Mouse (Mus musculus) midbrain, embryonic 12.5 days (tissue): ENCODE results near the gene Slc26a10. TPM values are rescaled to one million over a fixed set of nuclear protein-coding genes. Genes with fewer than 3 reads are reported as not detected.

Source experiments
- ATAC-seq: fragments of 200-750 bp; cut with Nextera tagmentation; 2 replicates; pipeline ENCODE4 v1.8.0; 2017; ENCODE audit warnings: low read depth, moderate TSS enrichment, moderate library complexity; ENCODE audit not compliant: low FRiP score
- H3K27ac ChIP-seq: fragments of 300-500 bp; sonication (generic); replicated peaks from 2 replicates; pipeline ENCODE4 v1.5.1; 2016; ENCODE audit warnings: mild to moderate bottlenecking
- H3K27me3 ChIP-seq: fragments of 300-500 bp; sonication (generic); 2 replicates; pipeline ENCODE4 v1.6.1; 2016; ENCODE audit warnings: mild to moderate bottlenecking
- H3K36me3 ChIP-seq: fragments of 300-500 bp; sonication (generic); 2 replicates; pipeline ENCODE4 v1.6.1; 2016
- H3K4me1 ChIP-seq: fragments of 300-500 bp; sonication (generic); 2 replicates; pipeline ENCODE4 v1.6.1; 2016
- H3K4me2 ChIP-seq: fragments of 300-500 bp; sonication (generic); replicated peaks from 2 replicates; pipeline ENCODE4 v1.6.1; 2016; ENCODE audit warnings: mild to moderate bottlenecking, moderate library complexity
- H3K4me3 ChIP-seq: fragments of 300-500 bp; sonication (generic); 2 replicates; pipeline ENCODE4 v1.5.1; 2016; ENCODE audit warnings: mild to moderate bottlenecking
- H3K9ac ChIP-seq: fragments of 300-500 bp; sonication (generic); replicated peaks from 2 replicates; pipeline ENCODE4 v1.6.1; 2016; ENCODE audit warnings: mild to moderate bottlenecking, moderate library complexity
- H3K9me3 ChIP-seq: fragments of 300-500 bp; sonication (generic); 2 replicates; pipeline ENCODE4 v1.6.1; 2016; ENCODE audit warnings: mild to moderate bottlenecking
- WGBS: fragments of 180-500 bp; shearing (Covaris S2); methylation state at CpG from one replicate; pipeline ENCODE4 v1.1.7; 2016; 5-methylcytosine and 5-hydroxymethylcytosine counted together
- polyA plus RNA-seq: library from polyadenylated mRNA; unstranded; fragments of >200 nt; fragmentation: Nextera tagmentation; extraction: Ambion mirVana; gene quantifications from 2 replicates; pipeline ENCODE4 v1.2.1, GENCODE M21; 2016

Gene Slc26a10
- polyA plus RNA-seq, 1 experiment from 2014 or later: 1.1 TPM

DNA sequence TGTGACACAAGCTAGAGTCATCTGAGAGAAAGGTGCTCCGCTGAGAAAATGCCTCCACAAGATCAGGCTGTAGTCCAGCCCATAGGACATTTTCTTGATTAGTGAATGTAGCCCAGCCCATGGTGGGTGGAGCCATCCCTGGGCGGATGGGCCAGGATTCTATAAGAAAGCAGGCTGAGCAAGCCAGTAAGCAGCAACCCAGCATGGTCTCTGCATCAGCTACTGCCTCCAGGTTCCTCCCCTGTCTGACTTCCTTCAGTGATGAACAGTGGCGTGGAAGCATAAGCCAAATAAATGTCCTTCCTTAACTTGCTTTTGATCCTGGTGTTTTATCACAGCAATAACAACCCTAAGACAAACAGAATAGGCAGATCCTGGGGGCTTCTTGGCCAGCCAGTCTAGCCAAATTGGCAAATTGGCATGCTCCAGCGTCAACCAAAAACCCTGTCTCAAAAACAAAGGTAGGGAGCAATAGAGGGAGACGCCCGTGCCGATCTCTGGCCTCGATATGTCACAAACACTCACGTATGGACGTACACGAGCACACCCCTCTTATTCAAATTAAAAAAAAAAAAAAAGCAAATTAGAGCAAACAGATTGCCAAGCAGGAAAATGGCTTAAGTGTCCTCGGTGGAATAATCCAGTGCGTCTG lies 57.5 kb downstream of the Slc26a10 start:
- Histone ChIP-seq H3K27me3 (no peaks in the 10 kb centered on the region), H3K9ac (peak overlapping the region; percentile 46), H3K9me3 (no peaks in the 10 kb centered on the region), H3K4me3 (peak overlapping the region; percentile 27), H3K27ac (peak overlapping the region; percentile 77), H3K4me1 (peaks cover 27% of the 10 kb centered on the region), H3K4me2 (peak overlapping the region; percentile 58), H3K36me3 (peaks cover 17% of the 10 kb centered on the region)
- 0 out of 2 replicates have a peak, but pooled peaks have one; percentile 17 for ATAC-seq
- 14% methylated on average over 13 of the region's 13 CpGs for WGBS

DNA sequence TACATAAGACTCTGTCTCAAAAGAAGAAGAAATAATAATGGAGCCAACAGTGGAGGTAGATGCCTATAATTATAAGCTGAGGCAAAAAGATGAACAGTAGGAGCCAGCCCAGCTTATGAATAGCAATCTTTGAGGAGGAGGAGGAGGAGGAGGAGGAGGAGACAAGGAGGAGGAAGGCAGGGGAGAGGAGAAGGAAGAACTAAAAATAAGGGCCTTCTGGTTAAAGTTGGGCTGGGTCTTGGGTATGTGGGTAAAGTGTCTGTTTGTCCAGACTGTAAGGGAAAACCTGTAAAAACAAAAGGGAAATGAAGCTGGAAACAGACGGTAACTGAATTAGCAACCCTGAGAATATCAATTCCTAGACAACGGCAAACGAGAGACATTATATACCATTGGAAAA lies 58.4 kb downstream of the Slc26a10 start:
- Histone ChIP-seq H3K36me3 (peaks cover 26% of the 10 kb centered on the region), H3K9me3 (no peaks in the 10 kb centered on the region), H3K4me1 (peaks cover 27% of the 10 kb centered on the region), H3K4me3 (peak overlapping the region; percentile 27), H3K27me3 (no peaks in the 10 kb centered on the region), H3K9ac (peak overlapping the region; percentile 41; the same call in 1 of the 2 replicates), H3K4me2 (peak overlapping the region; percentile 58), H3K27ac (peak overlapping the region; percentile 35; the same call in 1 of the 2 replicates)
- WGBS: 85% methylated on average over 3 of the region's 3 CpGs
- ATAC-seq: no peak

Other genes with a start within 250 kb of the Slc26a10 start
- 40.1 and 45.4 TPM in 2 replicates for gene Ctdsp2, start 201.9 kb downstream of the Slc26a10 start, polyA plus RNA-seq
- gene Avil, start 179.9 kb downstream of the Slc26a10 start, polyA plus RNA-seq: 3.1 and 3.4 TPM in 2 replicates
- gene Tsfm, start 149.8 kb downstream of the Slc26a10 start, polyA plus RNA-seq: 74.5 and 79.2 TPM in 2 replicates
- 33.1 and 33.6 TPM in 2 replicates for gene Mettl1, start 139.2 kb downstream of the Slc26a10 start, polyA plus RNA-seq
- 0.20 and 0.24 TPM in 2 replicates for gene Eef1akmt3, start 139.1 kb downstream of the Slc26a10 start, polyA plus RNA-seq
- gene Cyp27b1, start 132.4 kb downstream of the Slc26a10 start, polyA plus RNA-seq: 0.09 and 0.16 TPM in 2 replicates
- gene March9, start 120.5 kb downstream of the Slc26a10 start, polyA plus RNA-seq: 4.6 and 5.3 TPM in 2 replicates
- 2,032 and 2,136 TPM in 2 replicates for gene Cdk4, start 117.1 kb downstream of the Slc26a10 start, polyA plus RNA-seq
- 165 and 167 TPM in 2 replicates for gene Tspan31, start 110.4 kb downstream of the Slc26a10 start, polyA plus RNA-seq
- gene Agap2, start 105.4 kb downstream of the Slc26a10 start, polyA plus RNA-seq: 1.3 TPM in 2 replicates
- 112 and 116 TPM in 2 replicates for gene Os9, start 59.5 kb downstream of the Slc26a10 start, polyA plus RNA-seq
- 15.2 and 17.7 TPM in 2 replicates for gene B4galnt1, start 15.4 kb downstream of the Slc26a10 start, polyA plus RNA-seq
- gene Arhgef25, start 9.4 kb upstream of the Slc26a10 start, polyA plus RNA-seq: 39.6 and 46.1 TPM in 2 replicates
- gene Dtx3, start 15.1 kb upstream of the Slc26a10 start, polyA plus RNA-seq: 204 and 205 TPM in 2 replicates
- 17.0 and 18.1 TPM in 2 replicates for gene Pip4k2c, start 30.9 kb upstream of the Slc26a10 start, polyA plus RNA-seq
- 53.9 and 61.6 TPM in 2 replicates for gene Kif5a, start 82.7 kb upstream of the Slc26a10 start, polyA plus RNA-seq
- gene Dctn2, start 85.7 kb upstream of the Slc26a10 start, polyA plus RNA-seq: 245 and 250 TPM in 2 replicates
- 20.3 and 21.7 TPM in 2 replicates for gene Mbd6, start 108.4 kb upstream of the Slc26a10 start, polyA plus RNA-seq
- gene Mars, start 131.1 kb upstream of the Slc26a10 start, polyA plus RNA-seq: 156 and 166 TPM in 2 replicates
- gene Arhgap9, start 141.3 kb upstream of the Slc26a10 start, polyA plus RNA-seq: 0.86 and 1.1 TPM in 2 replicates
- gene Gli1, start 161.3 kb upstream of the Slc26a10 start, polyA plus RNA-seq: 3.7 and 4.1 TPM in 2 replicates
- gene Inhbe, start 173.8 kb upstream of the Slc26a10 start, polyA plus RNA-seq: not detected in 2 replicates
- not detected in 2 replicates for gene Inhbc, start 189.8 kb upstream of the Slc26a10 start, polyA plus RNA-seq
- gene R3hdm2, start 199.7 kb upstream of the Slc26a10 start, polyA plus RNA-seq: 40.7 and 42.1 TPM in 2 replicates